Mouse (Mus musculus) left cerebral cortex, postnatal 14 days (tissue): ENCODE results near the gene Olfr1155. TPM values are rescaled to one million over a fixed set of nuclear protein-coding genes. Genes with fewer than 3 reads are reported as not detected.

Experiments
- DNase-seq, 2 experiments: peaks; one replicate each; pipeline ENCODE4 v3.0.0; 2021 to 2022; ENCODE audit warnings: low spot score in 2 of 2, mixed read lengths in 1 of 2
- intact Hi-C: fragments of 180-260 bp; cut with DNase I; formaldehyde crosslinking; loops from one replicate; pipeline ENCODE4 v1.15.1; 2025
- long read RNA-seq, 2 experiments: library from polyadenylated mRNA; stranded (forward); transcript quantifications; one replicate each; pipeline ENCODE4 v2.0.0; 2021
- total RNA-seq, 2 experiments: library from RNA; stranded (reverse); gene quantifications; 2 replicates each; pipeline ENCODE4 v1.2.3; 2021

The Olfr1155 gene
- not detected for total RNA-seq
- long read RNA-seq, experiment 1, result 0 reads
- long read RNA-seq, experiment 2, result 0 reads

DNA sequence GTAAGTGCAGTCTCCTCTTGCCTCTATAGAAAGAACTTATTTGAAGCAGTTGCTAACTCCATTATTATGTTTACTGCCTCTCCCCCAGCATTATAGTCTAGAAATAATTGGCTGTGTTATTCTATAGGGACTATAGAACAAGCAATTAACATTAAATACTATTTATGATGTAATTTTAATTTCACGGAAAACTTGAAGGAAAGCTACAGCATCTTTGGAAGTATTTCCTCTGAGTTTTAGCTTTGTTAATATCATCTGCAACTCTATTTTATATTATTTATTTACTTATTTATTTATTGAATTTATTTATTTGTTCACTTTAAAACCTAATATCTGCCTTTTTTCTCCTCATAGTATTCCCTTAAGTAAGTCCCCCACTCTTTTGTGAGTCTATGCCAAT, at the start of gene Olfr1155:
Olfr1155 (minus strand) TSS at position 101 of the 400 bp plus-strand sequence.
- intact Hi-C loops, result no loop called here
- no peak for DNase-seq

DNA sequence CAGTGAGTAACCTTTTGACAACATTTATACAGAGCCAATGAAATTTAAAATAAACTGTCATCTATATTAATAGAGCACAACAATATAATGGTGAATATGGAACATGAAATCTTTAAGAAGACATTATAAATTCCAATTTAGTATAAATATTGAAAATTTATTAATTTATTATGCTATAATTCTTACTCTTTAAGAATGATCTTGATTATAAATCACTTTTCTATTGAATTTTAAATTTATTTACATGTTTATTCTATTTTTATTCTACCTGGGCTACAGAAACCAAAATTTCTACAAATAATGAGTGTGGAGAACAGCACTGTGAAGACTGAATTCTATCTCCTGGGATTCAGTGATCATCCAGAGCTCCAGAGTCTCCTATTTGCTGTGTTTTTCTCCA, 44.9 kb upstream of the Olfr1155 start, which contains the start of gene Olfr1158:
Olfr1158 (plus strand) TSS at position 301 of the 400 bp plus-strand sequence.
- DNase-seq, result no peak
- intact Hi-C loops, result no loop called here

DNA sequence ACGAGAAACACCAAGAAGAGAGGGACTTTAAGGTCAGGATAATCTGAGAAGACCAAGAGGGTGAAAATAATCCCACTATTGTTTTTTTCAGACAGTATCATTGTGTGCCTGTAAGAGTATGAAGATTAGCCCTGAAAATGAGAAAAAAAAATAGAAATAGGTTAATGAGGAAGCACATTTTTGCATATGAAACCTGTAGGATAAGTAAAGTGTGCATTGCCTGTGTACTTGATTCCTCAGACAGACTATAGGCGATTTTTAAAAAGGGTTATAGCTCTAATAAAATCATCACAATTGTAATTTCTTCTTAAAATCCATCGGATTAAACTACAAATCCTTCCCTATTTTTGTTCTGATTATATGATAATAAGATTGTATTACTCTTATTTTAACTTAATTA, 29.6 kb upstream of the Olfr1155 start, which contains the start of gene Olfr74:
Olfr74 (minus strand) TSS at position 101 of the 400 bp plus-strand sequence.
- DNase-seq, result no peak
- intact Hi-C loops, result no loop called here

DNA sequence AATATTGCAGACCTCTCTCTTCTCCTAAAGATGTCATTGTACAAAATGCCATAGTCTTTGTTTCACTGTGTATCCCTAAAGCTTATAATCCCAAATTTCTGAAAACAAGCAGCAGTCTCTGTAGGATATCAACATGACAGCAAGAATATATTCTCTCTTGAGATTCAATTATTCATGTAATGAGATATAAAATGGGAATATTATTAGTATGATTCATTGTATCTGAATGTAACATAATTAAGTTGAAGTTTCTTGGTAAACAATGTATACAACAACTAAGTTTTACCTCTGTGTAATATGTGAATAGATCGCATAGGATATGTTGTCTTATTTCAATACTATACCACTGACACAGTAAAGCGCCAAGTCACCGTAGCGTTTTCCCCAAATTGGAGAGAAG, 23.3 kb upstream of the Olfr1155 start, which contains the start of gene Olfr1157:
Olfr1157 (minus strand) TSS at position 101 of the 400 bp plus-strand sequence.
- no peak for DNase-seq
- intact Hi-C loops, result no loop called here

DNA sequence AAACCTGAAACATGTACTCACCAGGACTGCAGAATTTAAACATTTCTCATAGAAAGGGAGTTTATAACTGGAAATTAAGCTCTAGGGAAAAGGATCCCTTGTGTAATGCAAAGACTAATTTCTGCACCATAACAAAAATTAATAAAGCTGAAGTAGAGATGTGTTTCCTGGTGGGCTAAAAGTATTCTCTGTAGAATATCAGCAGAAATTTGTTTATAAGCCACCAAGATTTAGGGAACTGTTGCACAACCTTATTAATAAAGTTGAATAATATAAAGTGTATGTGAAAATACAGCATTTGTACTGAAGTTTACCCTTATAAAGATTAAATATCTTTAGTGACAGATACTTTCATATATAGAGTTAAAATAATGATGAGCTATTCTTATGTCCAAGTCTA, 8.1 kb upstream of the Olfr1155 start, which contains the start of gene Olfr1156:
Olfr1156 (minus strand) TSS at position 101 of the 400 bp plus-strand sequence.
- intact Hi-C loops, result no loop called here
- DNase-seq, result no peak

DNA sequence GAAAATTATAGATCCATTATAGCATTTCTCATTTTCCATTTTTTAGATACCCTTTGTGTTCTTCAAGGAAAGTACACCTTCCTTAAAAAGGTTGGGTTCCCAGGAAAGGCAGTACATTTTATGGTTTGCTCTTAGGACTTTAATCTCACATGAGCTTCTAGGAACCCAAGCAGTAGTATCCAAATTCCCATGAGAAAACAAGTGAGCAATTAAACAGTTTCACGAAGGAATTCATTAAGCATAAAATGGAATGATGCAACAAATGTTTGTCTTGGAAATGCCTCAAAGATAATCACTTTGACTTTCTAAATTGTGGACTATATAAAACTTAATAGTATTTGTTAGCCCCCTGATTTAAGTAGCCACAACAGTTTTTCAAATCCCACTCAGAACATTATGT, 39.9 kb downstream of the Olfr1155 start, which contains the start of gene Olfr1154:
Olfr1154 (minus strand) TSS at position 101 of the 400 bp plus-strand sequence.
- intact Hi-C loops, result no loop called here
- no peak for DNase-seq

DNA sequence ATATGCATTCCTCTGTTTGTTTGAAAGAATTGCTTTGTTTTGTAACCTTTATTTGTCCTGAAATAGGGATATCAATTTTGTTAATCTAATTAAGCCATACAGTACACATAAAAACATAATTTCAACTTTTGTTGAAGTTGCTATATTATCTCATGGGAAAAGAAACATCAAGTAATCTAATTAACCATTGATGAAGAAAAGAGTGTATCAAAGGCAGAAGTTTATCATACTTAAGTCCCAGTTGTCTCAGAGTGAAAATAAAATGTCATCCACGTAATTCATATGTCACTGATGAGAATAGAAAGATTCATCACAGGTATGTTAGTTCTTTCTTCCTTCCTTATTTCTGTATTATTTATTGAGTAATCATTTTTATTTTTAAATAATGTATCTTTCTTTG, 50.3 kb downstream of the Olfr1155 start, which contains the start of gene Olfr1153:
Olfr1153 (plus strand) TSS at position 301 of the 400 bp plus-strand sequence.
- intact Hi-C loops, result no loop called here
- DNase-seq, result no peak

Other genes starting within 250 kb of the Olfr1155 start
- not detected for gene Olfr1137, start 232.0 kb downstream of the Olfr1155 start, total RNA-seq
- gene Olfr1138, start 205.2 kb downstream of the Olfr1155 start, total RNA-seq, result not detected
- not detected for gene Olfr1140, start 201.4 kb downstream of the Olfr1155 start, total RNA-seq
- not detected for gene Olfr1141, start 191.1 kb downstream of the Olfr1155 start, total RNA-seq
- not detected for gene Olfr152, start 165.7 kb downstream of the Olfr1155 start, total RNA-seq
- not detected for gene Olfr1143, start 144.5 kb downstream of the Olfr1155 start, total RNA-seq
- not detected for gene Olfr1145, start 135.3 kb downstream of the Olfr1155 start, total RNA-seq
- gene Olfr1148, start 114.6 kb downstream of the Olfr1155 start, total RNA-seq, result not detected
- not detected for gene Olfr1150-ps1, start 101.1 kb downstream of the Olfr1155 start, total RNA-seq
- not detected for gene Olfr1151, start 89.3 kb downstream of the Olfr1155 start, total RNA-seq
- not detected for gene Olfr1152, start 78.6 kb downstream of the Olfr1155 start, total RNA-seq
- not detected for gene Olfr1153, start 50.2 kb downstream of the Olfr1155 start, total RNA-seq
- not detected for gene Olfr1154, start 40.0 kb downstream of the Olfr1155 start, total RNA-seq
- gene Olfr1156, start 8.0 kb upstream of the Olfr1155 start, total RNA-seq, result not detected
- gene Olfr1157, start 23.2 kb upstream of the Olfr1155 start, total RNA-seq, result not detected
- gene Olfr74, start 29.5 kb upstream of the Olfr1155 start, total RNA-seq, result not detected
- not detected for gene Olfr1158, start 45.0 kb upstream of the Olfr1155 start, total RNA-seq
- not detected for gene Olfr1160, start 63.1 kb upstream of the Olfr1155 start, total RNA-seq
- not detected for gene Olfr1161, start 77.6 kb upstream of the Olfr1155 start, total RNA-seq
- not detected for gene Olfr73, start 92.6 kb upstream of the Olfr1155 start, total RNA-seq
- not detected for gene Olfr1162, start 106.0 kb upstream of the Olfr1155 start, total RNA-seq
- gene Olfr1163, start 126.7 kb upstream of the Olfr1155 start, total RNA-seq, result not detected
- not detected for gene Olfr1164, start 148.8 kb upstream of the Olfr1155 start, total RNA-seq
- gene Olfr1166, start 183.1 kb upstream of the Olfr1155 start, total RNA-seq, result not detected
- not detected for gene Olfr1167, start 210.1 kb upstream of the Olfr1155 start, total RNA-seq
- gene Olfr1168, start 236.7 kb upstream of the Olfr1155 start, total RNA-seq, result not detected